Mouse (Mus musculus) E14TG2a.4 (cell line): Measurements from ENCODE around the gene Nlrp3.

Source experiments
- CTCF ChIP-seq: conservative IDR thresholded peaks from 2 replicates; pipeline ENCODE4 v1.5.1; 2014; ENCODE audit warnings: low read length
- POU5F1 ChIP-seq: IDR thresholded peaks from 2 replicates; pipeline ENCODE4 v1.6.1; 2014; ENCODE audit warnings: low read length, borderline replicate concordance

DNA sequence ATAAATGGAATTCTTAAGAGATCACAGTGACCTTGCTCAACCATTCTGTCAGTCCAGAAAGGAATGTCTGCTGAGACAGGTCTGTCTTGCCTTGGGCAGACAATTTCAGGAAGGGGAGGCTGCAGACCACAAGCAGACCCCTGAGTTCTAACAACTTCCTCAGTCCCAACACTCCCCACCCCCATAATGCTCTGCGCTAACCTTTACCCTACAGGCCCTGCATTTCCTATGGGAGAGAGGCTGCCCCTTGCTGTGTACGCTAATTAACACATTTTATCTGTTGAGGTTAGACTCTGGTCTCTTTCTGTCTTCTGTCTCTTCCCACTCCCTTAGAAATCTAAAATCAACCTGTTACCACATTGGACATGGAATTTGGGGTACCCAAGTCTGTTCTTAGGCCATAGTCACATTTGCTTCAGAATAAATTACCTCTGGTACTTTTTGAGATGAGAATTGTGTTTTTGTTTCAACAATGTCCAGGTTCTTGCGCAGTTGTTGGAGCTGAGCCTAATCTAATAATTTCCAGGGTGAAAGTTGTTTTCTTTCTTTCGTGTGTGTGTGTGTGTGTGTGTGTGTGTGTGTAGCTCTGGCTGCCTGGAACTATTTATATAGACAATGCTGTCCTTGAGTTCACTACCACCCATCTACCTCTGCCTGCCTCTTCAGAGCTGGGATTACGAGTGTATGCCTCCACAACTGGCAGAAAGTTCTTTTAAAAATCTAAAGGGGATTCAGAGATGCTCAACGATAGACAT is 21.4 kb upstream of the Nlrp3 start:
- TF ChIP-seq CTCF (no peak), POU5F1 (no peak)
